Mouse (Mus musculus) limb, embryonic 13.5 days (tissue): ENCODE data around the gene Akna. TPM values are rescaled to one million over a fixed set of nuclear protein-coding genes. Genes with fewer than 3 reads are reported as not detected.

ENCODE experiments used
- ATAC-seq: fragments of 200-750 bp; cut with Nextera tagmentation; 2 replicates; pipeline ENCODE4 v1.8.0; 2017; ENCODE audit warnings: low read depth, moderate number of reproducible peaks, moderate TSS enrichment; ENCODE audit not compliant: low FRiP score
- H3K27ac ChIP-seq: fragments of 300-500 bp; sonication (generic); 2 replicates; pipeline ENCODE4 v1.5.1; 2015; ENCODE audit warnings: inconsistent platforms, mild to moderate bottlenecking, moderate library complexity
- H3K27me3 ChIP-seq: fragments of 300-500 bp; sonication (generic); 2 replicates; pipeline ENCODE4 v1.6.1; 2015; ENCODE audit warnings: mild to moderate bottlenecking, inconsistent platforms
- H3K36me3 ChIP-seq: fragments of 300-500 bp; sonication (generic); 2 replicates; pipeline ENCODE4 v1.6.1; 2015; ENCODE audit warnings: inconsistent platforms, mild to moderate bottlenecking, moderate library complexity
- H3K4me1 ChIP-seq: fragments of 300-500 bp; sonication (generic); 2 replicates; pipeline ENCODE4 v1.6.1; 2015; ENCODE audit warnings: inconsistent platforms
- H3K4me2 ChIP-seq: fragments of 300-500 bp; sonication (generic); replicated peaks from 2 replicates; pipeline ENCODE4 v1.6.1; 2015; ENCODE audit warnings: inconsistent platforms, mild to moderate bottlenecking, moderate library complexity
- H3K4me3 ChIP-seq: fragments of 300-500 bp; sonication (generic); 2 replicates; pipeline ENCODE4 v1.5.1; 2015; ENCODE audit warnings: moderate library complexity, mild to moderate bottlenecking, inconsistent platforms
- H3K9ac ChIP-seq: fragments of 300-500 bp; sonication (generic); 2 replicates; pipeline ENCODE4 v1.6.1; 2015; ENCODE audit warnings: mild to moderate bottlenecking, inconsistent platforms
- H3K9me3 ChIP-seq: fragments of 300-500 bp; sonication (generic); 2 replicates; pipeline ENCODE4 v1.6.1; 2016; ENCODE audit warnings: inconsistent platforms
- WGBS: fragments of 180-500 bp; shearing (Covaris S2); methylation state at CpG from one replicate; pipeline ENCODE4 v1.1.7; 2015; 5-methylcytosine and 5-hydroxymethylcytosine counted together
- polyA plus RNA-seq: library from polyadenylated mRNA; unstranded; fragments of >200 nt; fragmentation: Nextera tagmentation; extraction: Ambion mirVana; gene quantifications from 2 replicates; pipeline ENCODE4 v1.2.1, GENCODE M21; 2015

Gene Akna
- polyA plus RNA-seq, 1 experiment from 2014 or later = 8.6 TPM

- H3K36me3 ChIP-seq = no peaks in the 10 kb centered on the region
- whole genome bisulfite sequencing = 2% methylated on average over 18 of the region's 18 CpGs
- no peaks in the 10 kb centered on the region for H3K27me3 ChIP-seq
- H3K9me3 ChIP-seq = no peaks in the 10 kb centered on the region
- H3K4me1 ChIP-seq = peaks cover 46% of the 10 kb centered on the region
- no peak overlapping the region; the same call in 1 of the 2 replicates for H3K27ac ChIP-seq
- peak overlapping the region; percentile 64 for H3K4me3 ChIP-seq
- H3K9ac ChIP-seq = peak overlapping the region; percentile 56
- ATAC-seq = no peak
- H3K4me2 ChIP-seq = peak overlapping the region; percentile 97
Measured at GRCm38 (mm10) chr4:63409317-63409907, 6.3 kb upstream of the Akna start.

DNA sequence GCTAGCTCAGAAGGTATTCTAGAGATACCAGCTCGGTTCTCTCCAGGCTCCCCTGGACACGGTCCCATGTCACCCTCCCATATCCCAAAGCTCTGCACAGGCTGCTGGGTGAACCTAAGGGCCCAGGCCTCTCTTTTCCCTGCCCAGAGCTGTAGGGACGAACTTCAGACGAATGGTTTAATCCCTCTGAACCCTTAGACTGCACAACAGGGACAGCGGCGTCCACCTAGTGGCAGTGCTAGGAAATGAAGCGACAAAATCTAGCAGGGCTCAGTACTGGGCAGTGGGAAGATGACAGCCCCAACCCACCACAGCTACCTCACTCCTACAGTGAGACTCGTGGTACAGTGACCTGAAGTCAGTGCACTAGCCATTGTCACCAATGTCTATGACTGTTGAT, 5.5 kb upstream of the Akna start:
- Histone ChIP-seq H3K9ac (peak overlapping the region; percentile 31), H3K27me3 (no peaks in the 10 kb centered on the region), H3K4me3 (peak overlapping the region; percentile 64; the same call in 1 of the 2 replicates), H3K4me2 (peak overlapping the region; percentile 97), H3K27ac (no peak overlapping the region; the same call in 1 of the 2 replicates), H3K36me3 (no peaks in the 10 kb centered on the region), H3K9me3 (no peaks in the 10 kb centered on the region), H3K4me1 (peaks cover 48% of the 10 kb centered on the region)
- ATAC-seq = peak; percentile 20; the same call in 1 of the 2 replicates
- 6% methylated on average over 8 of the region's 8 CpGs for WGBS

DNA sequence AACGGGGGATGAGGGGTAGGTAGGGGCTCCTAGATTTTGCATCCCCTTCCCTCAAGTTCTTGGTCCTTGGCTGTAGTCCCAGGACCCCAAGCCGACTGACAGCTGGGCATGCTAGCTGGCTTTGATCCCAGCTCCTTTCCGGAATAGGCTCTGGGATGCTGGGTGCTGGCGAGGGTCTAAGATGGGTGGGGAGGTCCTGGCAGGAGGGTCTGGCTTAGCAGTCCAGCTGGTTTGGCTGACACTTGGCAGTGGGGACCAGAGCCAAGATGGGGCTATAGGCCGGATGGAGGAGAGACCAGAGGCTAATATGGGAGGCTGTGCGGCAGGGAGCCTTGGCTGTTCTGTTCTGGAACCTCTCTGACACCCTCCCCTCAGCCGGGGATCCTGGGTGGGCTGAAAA, 5.1 kb upstream of the Akna start:
- ATAC-seq = no peak
- Histone ChIP-seq H3K27me3 (no peaks in the 10 kb centered on the region), H3K27ac (no peak overlapping the region; the same call in 1 of the 2 replicates), H3K9ac (peak overlapping the region; percentile 31; the same call in 1 of the 2 replicates), H3K4me3 (0 out of 2 replicates have a peak overlapping the region, but pooled peaks have one; percentile 64), H3K9me3 (no peaks in the 10 kb centered on the region), H3K4me2 (peak overlapping the region; percentile 97), H3K4me1 (peaks cover 52% of the 10 kb centered on the region), H3K36me3 (no peaks in the 10 kb centered on the region)
- 54% methylated on average over 7 of the region's 7 CpGs for WGBS

DNA sequence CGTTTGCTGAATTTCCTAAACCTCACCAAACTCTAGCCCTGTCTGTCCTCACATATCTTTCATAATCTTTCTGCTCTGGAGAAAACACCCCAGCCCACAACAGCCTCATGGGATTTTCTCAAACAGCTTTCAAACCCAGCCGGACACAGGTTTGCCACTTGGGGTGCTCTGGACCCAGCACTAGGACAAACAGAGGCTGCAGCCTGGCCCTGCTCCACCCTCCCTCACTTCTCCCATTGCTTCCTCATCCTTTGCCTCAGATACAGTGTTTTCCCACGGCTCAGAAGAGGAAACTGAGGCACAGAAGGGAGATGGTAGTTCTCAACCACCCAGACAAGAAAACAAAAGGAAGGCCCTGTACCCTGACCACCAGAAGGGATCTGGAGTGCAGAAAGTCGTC, 2.5 kb upstream of the Akna start:
- no peaks in the 10 kb centered on the region for H3K36me3 ChIP-seq
- no peaks in the 10 kb centered on the region for H3K9me3 ChIP-seq
- H3K27ac ChIP-seq = no peak overlapping the region
- ATAC-seq = no peak
- 57% methylated on average over 4 of the region's 4 CpGs for WGBS
- no peak overlapping the region for H3K4me2 ChIP-seq
- peaks cover 75% of the 10 kb centered on the region for H3K4me1 ChIP-seq
- no peak overlapping the region for H3K9ac ChIP-seq
- H3K27me3 ChIP-seq = no peaks in the 10 kb centered on the region
- no peak overlapping the region for H3K4me3 ChIP-seq

GRCm38 (mm10) chr4:63405051-63405450, 1.9 kb upstream of the Akna start:
- no peaks in the 10 kb centered on the region for H3K36me3 ChIP-seq
- ATAC-seq = no peak
- H3K9ac ChIP-seq = 0 out of 2 replicates have a peak overlapping the region, but pooled peaks have one; percentile 13
- no peaks in the 10 kb centered on the region for H3K9me3 ChIP-seq
- no peaks in the 10 kb centered on the region for H3K27me3 ChIP-seq
- no peak overlapping the region for H3K27ac ChIP-seq
- H3K4me3 ChIP-seq = no peak overlapping the region
- peaks cover 80% of the 10 kb centered on the region for H3K4me1 ChIP-seq
- WGBS = 23% methylated on average over 7 of the region's 7 CpGs
- H3K4me2 ChIP-seq = no peak overlapping the region

GRCm38 (mm10) chr4:63404205-63404604, 1.1 kb upstream of the Akna start:
- 64% methylated on average over 7 of the region's 7 CpGs for WGBS

DNA sequence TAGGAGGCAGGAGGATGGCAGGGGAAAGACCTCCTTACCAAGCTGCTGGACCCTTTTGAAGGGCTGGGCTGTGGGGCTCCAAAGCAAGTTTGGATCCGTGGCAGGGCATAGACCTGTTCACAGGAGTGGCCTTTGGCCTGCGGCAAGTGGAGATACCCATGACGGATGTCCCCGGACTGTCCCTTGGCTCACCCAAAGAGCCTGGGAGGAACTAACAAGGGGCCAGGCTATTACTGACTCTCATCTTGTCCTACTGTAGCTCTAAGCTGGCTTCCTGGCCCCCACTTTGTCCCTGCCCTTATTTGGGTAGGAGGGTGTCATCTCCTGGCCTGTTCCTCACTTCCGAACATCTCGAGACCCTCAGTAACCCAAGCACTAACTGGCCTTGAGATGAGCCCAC, 596 bp downstream of the Akna start:
- no peaks in the 10 kb centered on the region for H3K9me3 ChIP-seq
- peak overlapping the region; percentile 34 for H3K4me3 ChIP-seq
- H3K4me2 ChIP-seq = peak overlapping the region; percentile 64
- peaks cover 75% of the 10 kb centered on the region for H3K4me1 ChIP-seq
- peak overlapping the region; percentile 60 for H3K9ac ChIP-seq
- H3K27ac ChIP-seq = peak overlapping the region; percentile 89
- WGBS = 55% methylated on average over 6 of the region's 6 CpGs
- no peaks in the 10 kb centered on the region for H3K27me3 ChIP-seq
- peaks cover 4% of the 10 kb centered on the region for H3K36me3 ChIP-seq
- no peak for ATAC-seq

More at GRCm38 (mm10) chr4:63404205-63404604, 1.1 kb upstream of the Akna start:
- Histone ChIP-seq H3K9ac (peak overlapping the region; percentile 54), H3K4me3 (no peak overlapping the region), H3K9me3 (no peaks in the 10 kb centered on the region), H3K4me2 (peak overlapping the region; percentile 64), H3K36me3 (no peaks in the 10 kb centered on the region), H3K27me3 (no peaks in the 10 kb centered on the region), H3K4me1 (peaks cover 80% of the 10 kb centered on the region), H3K27ac (peak overlapping the region; percentile 89; the same call in 1 of the 2 replicates)
- no peak for ATAC-seq

- Histone ChIP-seq H3K4me1 (peaks cover 75% of the 10 kb centered on the region), H3K27ac (peak overlapping the region; percentile 89), H3K4me2 (peak overlapping the region; percentile 64), H3K4me3 (peak overlapping the region; percentile 34), H3K36me3 (peaks cover 9% of the 10 kb centered on the region), H3K9ac (peak overlapping the region; percentile 60), H3K9me3 (no peaks in the 10 kb centered on the region), H3K27me3 (no peaks in the 10 kb centered on the region)
- ATAC-seq = no peak
- WGBS = 91% methylated on average over 10 of the region's 10 CpGs
Measured at GRCm38 (mm10) chr4:63402056-63402455, 1.1 kb downstream of the Akna start.

- peak overlapping the region; percentile 39; the same call in 1 of the 2 replicates for H3K9ac ChIP-seq
- peak overlapping the region; percentile 64 for H3K4me2 ChIP-seq
- WGBS = 64% methylated on average over 6 of the region's 6 CpGs
Measured at GRCm38 (mm10) chr4:63401620-63402019, 1.5 kb downstream of the Akna start.

DNA sequence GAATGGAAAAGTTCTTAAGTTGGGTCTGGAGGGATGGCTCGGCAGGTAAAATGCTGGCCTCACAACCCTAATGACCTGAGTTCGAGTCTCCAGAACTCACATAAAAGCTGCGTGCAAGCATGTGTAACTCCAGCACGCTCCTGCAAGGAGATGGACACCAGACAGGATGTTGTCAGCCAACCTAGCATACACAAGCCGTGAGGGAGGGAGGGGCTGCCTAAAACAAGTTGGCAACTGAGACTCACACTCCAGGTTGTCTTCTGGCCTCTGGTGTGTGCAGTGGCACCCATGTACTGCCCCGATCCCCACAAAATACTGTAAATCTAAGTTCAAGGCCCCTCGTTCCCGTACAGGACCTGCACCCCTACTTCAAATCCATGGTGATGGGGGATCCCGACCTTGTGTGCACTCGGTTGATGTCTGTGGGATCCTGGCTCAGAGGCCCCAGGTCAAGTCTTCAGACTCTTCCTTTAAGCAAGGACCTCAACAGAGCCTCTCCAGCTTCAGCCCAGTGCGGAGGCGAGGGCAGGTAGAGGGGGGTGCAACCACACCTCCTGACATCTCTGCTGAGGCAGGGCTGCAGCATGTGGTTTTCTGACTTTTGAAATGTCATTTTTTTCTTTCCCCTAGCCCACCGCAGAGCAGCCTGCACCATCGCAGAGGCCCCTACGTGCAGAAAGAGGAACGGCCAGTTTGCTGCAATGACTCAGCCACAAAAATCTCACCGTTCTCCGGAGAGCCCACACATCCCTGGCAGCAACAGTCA, 2.4 kb downstream of the Akna start:
- WGBS = 82% methylated on average over 18 of the region's 18 CpGs
- no peak for ATAC-seq
- H3K4me1 ChIP-seq = peaks cover 75% of the 10 kb centered on the region

More at GRCm38 (mm10) chr4:63401620-63402019, 1.5 kb downstream of the Akna start:
- Histone ChIP-seq H3K9me3 (no peaks in the 10 kb centered on the region), H3K36me3 (peaks cover 11% of the 10 kb centered on the region), H3K4me3 (no peak overlapping the region), H3K4me1 (peaks cover 75% of the 10 kb centered on the region), H3K27ac (peak overlapping the region; percentile 39), H3K27me3 (no peaks in the 10 kb centered on the region)
- no peak for ATAC-seq

DNA sequence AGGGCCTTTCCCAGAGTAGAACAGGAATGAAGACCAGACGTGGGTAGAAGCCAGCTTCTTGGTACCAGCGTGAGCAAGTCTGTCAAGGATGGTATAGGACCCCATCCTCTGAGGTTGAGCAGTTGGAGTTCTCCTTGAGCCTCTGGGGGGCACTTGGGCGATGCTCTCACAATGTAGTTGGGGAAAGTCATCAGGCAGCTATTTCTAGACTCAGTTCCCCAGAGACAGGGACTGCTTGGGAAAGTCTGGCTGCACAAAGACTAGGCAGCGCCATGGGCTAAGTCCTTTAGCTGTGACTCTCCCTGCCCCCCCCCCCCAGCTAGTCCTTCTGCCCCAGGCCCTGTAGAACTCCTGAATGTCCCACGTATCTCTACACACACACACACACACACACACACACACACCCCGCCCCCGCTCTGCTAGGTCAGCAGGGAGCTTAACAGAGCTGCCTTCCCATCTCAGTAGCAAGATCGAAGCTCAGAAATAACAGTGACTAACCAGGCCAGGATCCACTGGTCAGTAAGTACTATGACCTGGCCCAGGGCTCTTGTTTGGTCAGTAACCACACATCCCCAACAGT, 3.4 kb downstream of the Akna start:
- H3K27me3 ChIP-seq = no peaks in the 10 kb centered on the region
- peaks cover 28% of the 10 kb centered on the region for H3K36me3 ChIP-seq
- no peaks in the 10 kb centered on the region for H3K9me3 ChIP-seq
- no peak overlapping the region for H3K4me3 ChIP-seq
- H3K27ac ChIP-seq = peak overlapping the region; percentile 72; the same call in 1 of the 2 replicates
- H3K4me2 ChIP-seq = 0 out of 2 replicates have a peak overlapping the region, but pooled peaks have one; percentile 2
- H3K9ac ChIP-seq = no peak overlapping the region
- whole genome bisulfite sequencing = 55% methylated on average over 8 of the region's 8 CpGs
- peaks cover 66% of the 10 kb centered on the region for H3K4me1 ChIP-seq
- ATAC-seq = no peak

More for the DNA sequence above, 2.4 kb downstream of the Akna start:
- Histone ChIP-seq H3K4me2 (no peak overlapping the region), H3K9ac (no peak overlapping the region), H3K9me3 (no peaks in the 10 kb centered on the region), H3K27ac (no peak overlapping the region), H3K27me3 (no peaks in the 10 kb centered on the region), H3K36me3 (peaks cover 19% of the 10 kb centered on the region), H3K4me3 (no peak overlapping the region)
